Mouse (Mus musculus) cerebellum, adult 9-10 months (tissue): ENCODE results near the gene Gm6993.

ENCODE experiments used
- DNase-seq: peaks from one replicate; pipeline ENCODE4 v3.0.0; 2022

Gm6993 gene

GRCm38 (mm10) chr12:31272846-31273245 lies 32.3 kb downstream of the Gm6993 start:
- no peak for DNase-seq

- no peak for DNase-seq
Observed at GRCm38 (mm10) chr12:31273646-31274045, 33.1 kb downstream of the Gm6993 start.

- no peak for DNase-seq
Observed at GRCm38 (mm10) chr12:31275411-31275810, 34.8 kb downstream of the Gm6993 start.

- DNase-seq, result no peak
Observed at GRCm38 (mm10) chr12:31278270-31278669, 37.7 kb downstream of the Gm6993 start.

- DNase-seq, result no peak
Observed at GRCm38 (mm10) chr12:31280318-31280717, 39.7 kb downstream of the Gm6993 start.

- DNase-seq, result no peak
Observed at GRCm38 (mm10) chr12:31281100-31281591, 40.6 kb downstream of the Gm6993 start.

- no peak for DNase-seq
Observed at GRCm38 (mm10) chr12:31282241-31282640, 41.7 kb downstream of the Gm6993 start.

- DNase-seq, result no peak
Observed at GRCm38 (mm10) chr12:31283131-31283530, 42.6 kb downstream of the Gm6993 start.

GRCm38 (mm10) chr12:31283617-31284136 lies 43.1 kb downstream of the Gm6993 start:
- no peak for DNase-seq

GRCm38 (mm10) chr12:31289046-31289445 lies 48.5 kb downstream of the Gm6993 start:
- DNase-seq, result no peak
